Mouse (Mus musculus) erythroid progenitor cell, adult 5-6 weeks (primary cell): Measurements from ENCODE around the gene Cdc42bpb. TPM values are rescaled to one million over a fixed set of nuclear protein-coding genes. Genes with fewer than 3 reads are reported as not detected.

Experiments
- ATAC-seq: replicated peaks from 2 replicates; pipeline ENCODE4 v1.8.0; 2016; ENCODE audit warnings: moderate number of reproducible peaks, mild to moderate bottlenecking, moderate TSS enrichment, inconsistent platforms; ENCODE audit not compliant: poor library complexity, low FRiP score, severe bottlenecking
- total RNA-seq, 2 experiments: library from RNA; stranded (forward) in 1 of 2; stranded (reverse) in 1 of 2; fragments of 150-400 nt in 1 of 2; fragments of 186-747, 209-891 nt in 1 of 2; gene quantifications; 2 replicates each; pipeline versions ENCODE4 v1.2.3 to v1.2.4; 2015 to 2017; ENCODE audit warnings: low replicate concordance in 2 of 2

Gene Cdc42bpb
- total RNA-seq, 2 experiments from 2014 or later = 0.42 to 9.7 TPM

DNA sequence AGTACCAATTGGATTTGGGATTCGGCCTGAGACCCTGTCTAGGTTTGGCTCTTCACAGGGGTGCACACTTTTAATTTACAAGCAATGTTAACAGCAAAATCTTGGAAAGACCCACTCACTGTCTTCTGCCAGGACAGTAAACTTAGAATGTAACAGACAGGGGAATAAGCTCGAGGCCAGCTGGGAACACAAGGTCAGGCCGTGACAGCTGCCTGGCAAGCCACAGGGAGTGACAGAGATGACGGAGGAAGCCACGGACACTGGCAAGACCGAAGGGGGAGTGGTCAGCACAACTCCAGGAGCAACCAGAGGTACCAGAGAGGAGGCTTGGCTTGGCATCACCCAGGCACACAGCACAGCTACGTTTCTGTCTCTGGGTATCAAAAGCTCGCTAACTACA is 70.7 kb downstream of the Cdc42bpb start:
- ATAC-seq = no peak

DNA sequence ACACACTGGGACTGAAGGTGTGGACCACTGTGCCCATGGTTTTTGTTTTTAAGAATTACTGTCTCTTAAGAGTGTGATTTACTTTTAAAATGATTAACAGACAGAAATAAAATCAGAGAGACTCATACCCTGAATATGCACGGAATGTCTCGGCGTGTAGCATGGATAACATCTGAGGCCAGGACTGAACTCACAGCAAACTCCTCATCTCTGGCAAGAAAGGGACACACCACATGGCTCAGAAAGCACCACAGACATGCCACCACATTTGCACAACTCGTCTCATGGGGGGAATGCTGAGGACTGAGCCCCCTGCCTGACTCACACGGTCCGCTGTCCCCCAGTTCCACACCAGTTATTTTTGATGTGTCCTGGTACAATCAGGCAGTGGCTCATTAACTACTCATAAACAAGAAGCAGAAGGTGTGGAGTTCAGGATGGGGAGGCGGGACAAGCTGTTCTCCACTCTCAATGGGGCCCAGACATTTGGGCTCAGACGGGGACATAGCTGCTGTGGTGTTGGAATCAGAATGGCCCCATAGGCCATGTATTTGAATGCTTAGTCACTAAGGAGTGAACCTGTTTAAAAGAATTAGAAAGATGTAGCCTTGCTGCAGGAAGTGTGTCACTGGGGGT is 73.7 kb downstream of the Cdc42bpb start:
- no peak for ATAC-seq

DNA sequence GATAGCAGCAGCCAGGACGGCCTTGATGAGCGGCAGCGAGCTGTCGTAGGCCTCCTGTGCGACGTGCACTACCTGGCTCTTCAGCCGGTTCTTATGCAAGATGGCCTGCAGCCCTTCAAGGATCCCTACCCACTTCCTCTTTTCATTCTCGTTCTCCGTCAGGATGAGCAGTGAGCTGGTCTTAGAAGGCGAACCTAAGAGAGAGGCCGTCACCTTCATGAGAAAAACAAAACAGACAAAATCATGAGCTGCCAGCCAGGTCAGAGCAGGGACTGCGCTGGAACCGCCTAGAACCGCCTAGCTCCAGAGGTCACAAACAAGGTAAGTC is 75.5 kb downstream of the Cdc42bpb start:
- ATAC-seq = no peak

DNA sequence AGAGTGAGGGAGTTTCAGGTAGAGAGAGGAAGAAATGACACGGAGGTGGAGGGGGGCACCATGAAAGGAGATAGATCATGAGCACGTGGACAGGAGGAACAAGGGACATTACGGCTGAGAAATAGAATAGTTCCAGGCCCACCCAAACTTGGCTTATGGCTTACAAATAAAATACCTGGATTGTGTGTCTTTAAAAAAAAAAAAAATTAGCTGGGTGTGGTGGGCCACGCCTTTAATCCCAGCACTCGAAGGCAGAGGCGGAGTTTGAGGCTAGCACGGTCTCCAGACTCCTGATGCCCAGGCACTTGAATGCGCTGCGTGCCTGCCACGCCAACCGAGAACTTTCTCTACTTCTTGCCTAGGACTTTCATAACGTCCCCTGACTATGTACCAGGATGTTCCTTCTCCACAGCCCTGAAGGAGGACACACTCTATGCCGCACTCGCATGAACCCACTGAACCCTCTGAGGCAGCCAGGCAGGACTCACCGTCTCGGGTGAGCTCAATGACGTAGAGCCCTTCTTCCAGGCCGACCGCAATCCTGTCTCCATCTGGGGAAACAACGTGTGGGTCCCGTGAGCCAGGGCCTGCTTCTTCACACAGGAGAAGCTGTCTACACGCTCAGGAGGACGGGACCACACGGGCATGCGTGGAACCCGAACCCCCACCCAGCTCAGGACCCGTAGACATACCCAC is 76.0 kb downstream of the Cdc42bpb start:
- ATAC-seq = no peak

DNA sequence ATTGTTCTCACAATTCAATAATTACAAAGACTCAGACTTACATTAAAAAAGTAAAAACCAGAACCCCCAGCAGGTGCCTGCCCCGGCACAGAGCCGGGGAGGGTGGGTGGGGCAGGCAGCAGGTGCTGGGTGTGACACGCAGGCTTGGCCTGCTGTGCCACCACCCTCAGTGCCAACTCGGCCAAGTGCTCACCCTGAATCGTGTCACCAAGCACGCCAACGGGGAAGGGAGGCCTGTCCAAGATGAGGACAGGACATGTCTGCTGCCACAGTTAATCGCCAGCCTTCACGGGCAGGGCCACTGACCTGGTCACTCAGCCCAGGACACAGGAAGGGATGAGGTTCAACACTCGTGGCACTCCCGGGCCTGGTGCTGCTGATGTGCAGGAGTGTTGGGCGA is 84.5 kb downstream of the Cdc42bpb start:
- no peak for ATAC-seq

DNA sequence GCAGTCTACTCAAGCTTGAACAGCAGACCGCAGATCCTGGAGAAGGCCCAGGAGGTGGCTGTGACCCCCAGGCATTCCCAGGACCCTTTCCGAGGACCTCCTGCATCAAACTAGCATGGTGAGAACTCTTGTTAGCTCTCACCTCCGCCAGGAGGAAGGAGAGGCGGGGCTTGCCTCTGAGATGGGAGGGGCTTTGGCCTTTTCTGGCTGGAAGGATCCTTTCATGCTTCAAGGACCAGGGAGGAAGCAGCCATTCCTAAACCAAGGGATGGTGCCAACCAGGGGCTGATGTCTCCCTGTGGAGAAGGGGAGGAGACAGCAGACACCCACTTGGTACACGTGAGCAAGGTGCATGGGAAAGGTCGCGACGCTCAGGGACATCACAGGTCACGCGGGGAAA is 93.0 kb downstream of the Cdc42bpb start:
- no peak for ATAC-seq

DNA sequence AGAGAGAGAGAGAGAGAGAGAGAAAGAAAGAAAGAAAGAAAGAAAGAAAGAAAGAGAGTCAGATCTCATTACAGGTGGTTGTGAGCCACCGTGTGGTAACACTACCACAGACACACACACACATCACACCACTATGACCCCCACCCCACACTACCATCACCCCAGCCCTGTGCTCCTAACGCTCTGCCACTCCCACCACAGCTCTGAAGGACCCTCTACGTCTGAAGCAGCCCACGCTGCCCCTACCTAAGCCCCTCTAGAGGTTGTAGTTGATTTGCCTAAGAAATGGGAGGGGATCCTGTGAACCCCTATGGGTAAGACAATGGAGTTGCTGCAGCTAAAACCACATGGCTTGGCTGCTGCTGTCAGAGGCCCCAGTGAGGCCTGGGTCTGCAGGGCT is 93.9 kb downstream of the Cdc42bpb start:
- ATAC-seq = no peak

DNA sequence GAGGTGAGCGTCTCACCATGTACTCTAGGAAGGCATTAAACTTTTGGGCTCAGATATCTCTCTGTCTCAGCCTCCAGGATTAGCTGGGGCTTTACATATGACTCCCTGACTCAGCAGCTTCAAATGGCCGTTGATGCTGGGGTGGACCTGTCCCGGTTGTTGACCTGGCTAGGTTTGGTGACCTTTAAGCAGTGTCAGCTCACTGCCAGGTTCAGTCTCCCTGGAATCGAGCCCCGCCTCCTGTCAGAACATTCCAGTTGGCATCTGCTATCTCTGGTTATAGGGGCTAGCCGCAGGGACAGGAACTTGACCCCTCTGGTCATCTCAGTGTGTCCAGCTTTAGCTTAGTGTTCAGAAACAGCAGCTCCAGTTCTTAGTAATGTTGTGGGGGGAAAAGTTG is 101.1 kb downstream of the Cdc42bpb start:
- ATAC-seq = no peak

DNA sequence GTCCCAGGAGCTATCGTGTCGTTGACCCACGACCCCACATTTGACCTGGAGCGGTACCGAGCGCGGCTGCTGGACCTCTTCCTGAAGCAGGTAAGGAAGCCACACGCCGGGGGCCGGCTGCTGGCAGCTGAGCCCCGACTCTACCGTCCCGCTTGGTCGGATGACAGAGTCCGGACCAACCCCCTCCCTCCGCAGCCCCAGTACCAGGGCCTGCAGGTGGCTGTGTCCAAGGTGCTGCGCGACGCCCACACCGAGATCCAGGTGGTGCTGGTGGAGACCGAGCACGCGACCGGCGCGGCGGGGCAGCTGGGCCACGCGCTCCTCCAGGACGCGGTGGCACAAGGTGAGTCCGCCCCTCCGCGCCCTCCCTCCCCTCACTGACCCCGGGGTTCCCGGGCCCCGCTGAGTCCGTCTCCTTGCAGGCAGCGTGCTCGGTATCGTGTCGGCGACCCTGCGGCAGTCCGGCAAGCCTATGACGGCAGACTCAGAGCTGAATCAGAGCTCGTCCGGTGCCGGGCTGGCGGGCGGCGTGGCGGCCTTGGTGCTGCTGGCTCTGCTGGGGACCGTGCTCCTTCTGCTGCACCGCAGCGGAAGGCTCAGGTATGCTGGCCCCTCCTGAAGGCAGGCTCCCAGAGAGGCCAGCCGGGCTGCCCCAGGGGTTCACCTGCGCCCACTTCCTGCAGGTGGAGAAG is 102.2 kb downstream of the Cdc42bpb start:
- no peak for ATAC-seq

DNA sequence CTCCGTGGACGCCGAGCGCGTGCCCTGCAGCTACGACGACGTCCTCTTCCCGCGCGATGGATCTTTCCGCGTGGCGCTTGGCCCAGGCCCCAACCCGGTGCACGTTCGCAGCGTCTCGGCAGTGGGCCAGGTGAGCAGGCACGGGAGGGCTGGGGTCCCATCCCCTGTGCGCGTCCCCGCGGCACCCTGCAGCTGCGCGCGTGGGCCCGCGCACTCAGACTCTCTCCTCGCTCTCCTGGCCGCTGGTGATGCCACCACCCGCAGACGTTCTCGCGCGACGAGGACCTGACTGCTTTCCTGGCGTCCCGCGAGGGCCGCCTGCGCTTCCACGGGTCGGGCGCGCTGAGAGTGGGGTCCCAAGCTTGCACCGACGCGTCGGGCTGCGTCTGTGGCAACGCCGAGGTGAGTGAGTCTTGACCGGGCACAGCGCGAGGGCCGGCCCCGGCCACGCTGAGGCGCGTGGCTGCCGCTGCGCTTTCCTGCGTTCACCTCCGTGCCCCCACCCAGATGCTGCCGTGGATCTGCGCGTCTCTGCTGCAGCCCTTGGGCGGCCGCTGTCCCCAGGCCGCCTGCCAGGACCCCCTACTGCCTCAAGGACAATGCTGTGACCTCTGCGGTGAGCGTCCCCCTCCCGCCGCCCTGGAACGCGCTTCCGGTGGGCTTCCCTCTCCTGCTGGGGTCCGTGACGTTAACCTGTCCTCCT is 102.9 kb downstream of the Cdc42bpb start:
- no peak for ATAC-seq

DNA sequence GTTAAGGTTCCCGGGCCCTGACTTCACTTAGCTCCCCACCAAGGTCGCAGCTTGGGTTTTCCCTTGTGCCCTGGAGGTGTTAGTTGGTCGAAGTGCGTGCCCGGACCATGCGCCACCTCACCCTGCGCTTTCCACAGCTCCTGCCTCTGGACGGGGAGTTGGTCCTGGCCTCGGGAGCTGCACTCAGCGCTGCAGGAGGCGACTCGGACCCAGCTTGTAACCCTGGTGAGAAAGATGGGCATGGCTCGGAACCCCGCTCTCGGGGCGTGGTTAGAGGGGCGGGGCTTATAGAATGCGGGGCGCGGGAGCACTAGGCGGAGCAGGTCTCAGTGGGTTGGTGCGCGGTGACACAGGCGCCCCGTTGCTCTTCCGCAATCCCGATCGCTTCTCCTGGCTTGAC is 103.5 kb downstream of the Cdc42bpb start:
- no peak for ATAC-seq

DNA sequence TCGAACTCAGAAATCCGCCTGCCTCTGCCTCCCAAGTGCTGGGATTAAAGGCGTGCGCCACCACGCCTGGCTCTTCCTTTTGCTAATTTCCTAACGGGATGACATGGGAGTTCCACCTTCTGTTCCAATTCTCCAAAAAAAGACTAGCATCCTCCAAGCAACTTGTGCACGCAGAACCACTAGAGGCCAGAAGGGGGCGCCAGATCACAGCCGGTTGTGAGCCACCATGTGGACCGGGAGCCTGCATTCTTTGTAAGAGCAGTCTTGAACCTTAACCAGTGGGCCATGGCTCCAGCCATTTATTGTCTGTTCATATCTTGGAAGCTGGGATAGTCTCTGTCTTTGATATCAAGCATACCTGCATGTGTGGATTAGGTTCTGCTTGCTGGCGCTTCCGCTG is 105.1 kb downstream of the Cdc42bpb start:
- peak; percentile 44; the same call in 1 of the 2 replicates for ATAC-seq

DNA sequence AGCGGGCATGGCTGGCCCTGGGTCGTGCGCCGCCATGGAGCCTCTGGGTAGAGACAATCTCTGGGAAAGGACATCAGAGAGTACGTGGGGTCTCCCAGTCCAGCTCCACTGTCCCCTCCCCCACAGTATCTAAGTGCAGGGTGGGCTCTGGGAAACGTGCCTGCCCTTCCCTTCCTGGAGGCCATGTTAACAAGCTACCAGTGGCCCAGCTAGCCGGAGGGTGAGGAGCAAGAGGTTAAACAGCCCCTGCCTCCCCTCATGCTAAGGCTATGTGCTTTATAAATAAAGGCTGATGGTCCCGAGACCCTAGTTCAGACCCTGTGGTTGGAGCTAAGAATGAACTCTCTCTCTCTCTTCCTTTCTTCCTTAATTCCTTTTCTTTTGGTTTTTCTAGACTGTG is 105.6 kb downstream of the Cdc42bpb start:
- no peak for ATAC-seq

DNA sequence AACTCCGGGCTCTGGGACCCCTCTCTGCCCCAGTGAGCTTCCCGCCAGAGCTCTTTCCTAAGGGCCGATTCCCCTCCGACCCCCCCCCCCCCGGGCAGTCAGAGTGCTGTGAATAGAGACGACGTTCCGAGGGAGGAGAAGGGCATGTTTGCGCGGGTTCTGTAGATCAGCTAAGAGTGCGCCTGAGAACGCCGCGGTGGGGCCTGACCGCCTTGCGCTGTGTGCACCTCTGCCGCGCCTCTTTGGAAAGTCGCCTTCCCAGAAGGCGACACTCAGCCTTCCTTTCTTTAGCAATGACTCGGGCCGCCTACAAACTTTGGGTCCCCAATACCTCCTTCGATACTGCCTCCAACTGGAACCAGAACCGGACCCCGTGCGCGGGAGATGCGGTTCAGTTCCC is 106.1 kb downstream of the Cdc42bpb start:
- no peak for ATAC-seq

DNA sequence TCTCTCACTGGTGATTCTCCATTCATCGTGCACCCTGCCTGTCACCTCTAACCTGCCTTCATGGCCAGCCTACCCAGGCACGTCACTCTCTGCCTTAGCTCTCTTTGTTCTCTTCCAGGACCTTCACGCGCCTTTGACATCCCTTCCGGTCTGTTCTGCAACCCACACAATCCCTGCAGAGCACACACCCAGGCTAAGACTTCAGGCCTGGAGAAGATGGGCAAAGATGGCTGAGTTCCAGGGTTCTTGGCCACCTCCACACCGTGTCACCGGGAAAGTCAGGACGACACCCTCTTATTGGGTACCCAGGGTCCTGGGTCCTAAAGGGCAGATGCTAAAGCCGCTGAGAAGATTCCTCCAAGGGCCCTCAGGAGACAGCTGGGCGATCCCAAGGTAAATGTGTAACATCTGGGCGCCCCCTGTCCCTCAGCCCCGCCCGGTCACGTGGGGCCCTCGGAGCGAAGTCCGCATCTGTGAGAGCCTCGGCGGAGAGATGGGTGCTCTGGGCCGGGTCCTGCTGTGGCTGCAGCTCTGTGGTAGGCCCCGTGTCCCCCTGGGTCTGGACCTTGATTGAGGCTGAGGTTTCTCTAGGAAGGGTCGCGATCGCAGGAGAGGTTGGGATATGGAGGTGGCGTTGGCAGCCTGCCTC is 106.8 kb downstream of the Cdc42bpb start, which contains the start of gene Amn:
Gene Amn (plus strand): TSS at position 467 of the 649 bp plus-strand sequence.
- ATAC-seq = no peak

DNA sequence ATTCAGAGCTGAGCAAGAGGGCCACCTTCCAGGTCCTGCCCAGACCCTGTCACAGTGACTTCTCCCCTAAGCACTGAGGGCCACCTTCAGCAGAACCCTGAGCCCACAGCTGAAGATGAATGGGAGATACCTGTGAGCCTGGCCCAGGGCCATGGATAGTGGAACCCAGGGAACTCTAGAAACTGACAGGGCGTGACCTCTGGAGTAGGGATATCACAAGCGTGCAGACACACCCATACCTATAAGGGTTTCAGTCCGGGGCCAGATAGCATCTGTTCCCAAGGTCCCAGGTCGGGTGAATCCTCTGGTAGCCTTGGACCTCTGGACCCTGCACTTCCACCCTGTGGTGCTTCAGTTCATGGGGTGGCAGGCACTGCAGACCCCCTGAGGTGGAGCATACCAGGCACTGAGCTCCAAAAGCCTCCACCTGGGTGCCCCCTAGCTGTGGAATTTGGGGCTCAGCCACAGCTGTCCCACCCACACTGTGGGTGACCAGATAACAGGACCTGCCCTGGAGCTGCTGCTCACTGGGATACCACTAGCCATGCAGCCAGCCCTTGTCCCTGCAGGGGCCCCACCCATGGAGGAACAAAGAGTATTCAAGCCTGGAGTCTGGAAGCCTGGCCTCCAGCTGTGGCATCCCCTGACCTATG is 109.7 kb downstream of the Cdc42bpb start:
- no peak for ATAC-seq

DNA sequence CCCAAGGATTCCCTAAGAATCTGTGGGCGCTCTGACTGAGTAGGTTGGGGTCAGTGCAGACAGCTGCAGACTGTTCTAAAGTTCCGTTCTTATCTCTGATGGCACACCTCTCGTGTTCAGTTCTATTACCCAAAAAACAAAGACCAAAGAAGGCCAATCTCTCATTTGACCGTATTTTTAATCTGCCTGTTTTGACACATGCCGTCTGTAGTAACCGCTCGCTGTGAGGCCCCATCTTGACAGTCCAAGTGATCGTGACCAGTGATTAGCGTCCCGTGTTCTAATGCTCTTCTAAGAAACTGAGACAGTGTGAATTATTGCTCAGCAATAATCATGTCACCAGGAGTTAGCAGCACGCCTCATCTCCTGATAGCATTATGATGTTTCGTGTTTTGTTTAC is 110.9 kb downstream of the Cdc42bpb start:
- no peak for ATAC-seq

DNA sequence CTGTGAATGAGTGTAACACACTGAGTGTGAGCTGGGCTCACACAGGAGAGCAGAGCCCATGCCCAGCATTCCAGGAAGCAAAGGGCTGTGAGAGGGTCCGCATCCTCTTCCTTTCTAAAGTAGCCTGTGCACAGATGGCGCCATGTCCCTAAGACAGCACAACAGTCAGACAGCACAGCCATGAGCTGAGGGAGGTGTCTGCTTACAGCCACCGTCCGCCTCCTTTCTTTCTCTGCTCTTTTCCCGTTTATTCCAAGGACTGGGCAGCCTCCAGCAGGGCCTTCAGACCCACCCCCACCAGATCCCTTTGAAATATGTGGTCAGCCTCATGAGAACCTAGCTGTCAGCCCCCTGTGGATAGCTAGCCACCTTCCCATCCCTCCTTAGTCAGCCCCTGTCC is 112.3 kb downstream of the Cdc42bpb start:
- ATAC-seq = no peak

DNA sequence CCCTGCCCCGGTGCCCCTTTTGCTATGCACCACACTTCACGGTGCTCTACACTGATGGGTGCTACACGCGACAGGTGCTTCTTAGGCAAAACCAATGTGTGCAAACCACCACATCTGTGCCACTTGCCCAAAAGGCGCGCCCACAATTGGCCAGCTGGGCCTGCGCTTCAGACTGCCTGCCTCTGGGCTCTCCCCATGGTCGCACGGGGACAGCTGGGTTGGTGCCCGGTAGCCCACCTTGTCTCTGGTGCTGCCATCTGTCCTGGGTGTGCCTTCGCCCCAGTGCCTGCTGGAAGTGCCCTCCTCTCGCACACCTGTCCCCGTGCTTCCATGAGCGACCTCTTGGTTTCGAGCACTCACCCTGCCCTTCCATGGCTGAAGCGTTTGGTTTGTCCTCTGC is 113.9 kb downstream of the Cdc42bpb start:
- ATAC-seq = no peak

DNA sequence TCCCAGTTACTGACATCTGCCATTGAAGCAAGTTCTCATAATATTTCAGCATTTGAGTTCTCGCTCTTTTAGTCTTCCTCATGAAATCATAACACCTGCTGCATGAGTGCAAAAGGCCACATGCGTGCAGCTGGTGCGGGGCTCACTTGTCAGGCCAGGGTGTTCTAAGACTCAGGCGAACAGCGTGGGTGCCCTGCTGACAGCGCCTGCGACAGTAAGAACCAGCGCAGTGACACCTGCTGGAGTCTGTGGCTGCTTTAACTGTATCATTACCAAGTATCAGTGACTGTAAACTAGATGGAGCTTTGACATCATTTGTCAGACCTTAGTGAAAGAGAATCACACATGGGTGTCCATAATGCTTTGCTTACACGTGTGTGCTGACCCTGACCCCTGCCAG is 126.3 kb downstream of the Cdc42bpb start:
- no peak for ATAC-seq
